Mouse (Mus musculus) forebrain, postnatal 0 days (tissue): Measurements from ENCODE around the gene Scg5. TPM values are rescaled to one million over a fixed set of nuclear protein-coding genes. Genes with fewer than 3 reads are reported as not detected.
A peak's percentile ranks its signal among the peaks of the same experiment; 100 is the strongest.

Experiments
- ATAC-seq: fragments of 200-750 bp; cut with Nextera tagmentation; 2 replicates; pipeline ENCODE4 v1.8.0; 2017; ENCODE audit warnings: mild to moderate bottlenecking, moderate library complexity
- DNase-seq: peaks from one replicate; pipeline ENCODE4 v3.0.0-alpha.2; 2015
- H3K27ac ChIP-seq: fragments of 300-500 bp; sonication (generic); 2 replicates; pipeline ENCODE4 v1.5.1; 2014; ENCODE audit warnings: low read depth, mild to moderate bottlenecking, antibody characterized with exemption, low read length, moderate library complexity, mixed read lengths
- H3K27me3 ChIP-seq: fragments of 300-500 bp; sonication (generic); 2 replicates; pipeline ENCODE4 v1.6.1; 2014; ENCODE audit warnings: mild to moderate bottlenecking, low read length, mixed read lengths; ENCODE audit not compliant: insufficient read depth
- H3K36me3 ChIP-seq: fragments of 300-500 bp; sonication (generic); 2 replicates; pipeline ENCODE4 v1.6.1; 2014; ENCODE audit warnings: mild to moderate bottlenecking, moderate library complexity; ENCODE audit not compliant: insufficient read depth
- H3K4me1 ChIP-seq: fragments of 300-500 bp; sonication (generic); 2 replicates; pipeline ENCODE4 v1.6.1; 2014; ENCODE audit warnings: antibody characterized with exemption; ENCODE audit not compliant: insufficient read depth
- H3K4me2 ChIP-seq: fragments of 300-500 bp; sonication (generic); 2 replicates; pipeline ENCODE4 v1.6.1; 2014; ENCODE audit warnings: low read depth, mild to moderate bottlenecking, moderate library complexity
- H3K4me3 ChIP-seq: fragments of 300-500 bp; sonication (generic); 2 replicates; pipeline ENCODE4 v1.5.1; 2014; ENCODE audit warnings: low read depth, low read length, mixed read lengths
- H3K9ac ChIP-seq: fragments of 300-500 bp; sonication (generic); 2 replicates; pipeline ENCODE4 v1.6.1; 2014; ENCODE audit warnings: mild to moderate bottlenecking
- H3K9me3 ChIP-seq: fragments of 300-500 bp; sonication (generic); 2 replicates; pipeline ENCODE4 v1.6.1; 2016; ENCODE audit warnings: low read length
- CTCF ChIP-seq: sonication (generic); IDR thresholded peaks from 2 replicates; pipeline ENCODE4 v1.5.1; 2016; ENCODE audit warnings: antibody characterized with exemption, control low read depth, low read depth
- WGBS: fragments of 180-500 bp; shearing (Covaris S2); extraction: QIAGEN DNeasy Blood & Tissue Kit; methylation state at CpG from one replicate; pipeline ENCODE4 v1.1.7; 2014; 5-methylcytosine and 5-hydroxymethylcytosine counted together
- polyA plus RNA-seq: library from polyadenylated mRNA; unstranded; fragments of >200 nt; fragmentation: Nextera tagmentation; extraction: Ambion mirVana; gene quantifications from 2 replicates; pipeline ENCODE4 v1.2.1, GENCODE M21; 2015
- total RNA-seq: library from RNA; depleted of rRNA; stranded (reverse); fragments of >200 nt; gene quantifications from 2 replicates; pipeline ENCODE4 v1.2.3, GENCODE M21; 2014

Scg5 gene
- total and polyA plus RNA-seq, 2 experiments from 2014 or later, result 254 to 363 TPM

- TF ChIP-seq CTCF, result no peak
Observed at GRCm38 (mm10) chr2:113788821-113789387, 40.0 kb downstream of the Scg5 start.

GRCm38 (mm10) chr2:113787882-113788281 lies 41.0 kb downstream of the Scg5 start:
- Histone ChIP-seq H3K9me3 (no peaks in the 10 kb centered on the region), H3K36me3 (peaks cover 36% of the 10 kb centered on the region), H3K4me2 (no peak overlapping the region), H3K9ac (no peak overlapping the region), H3K27me3 (no peaks in the 10 kb centered on the region), H3K4me3 (no peak overlapping the region), H3K27ac (no peak overlapping the region), H3K4me1 (no peaks in the 10 kb centered on the region)
- no peak for TF ChIP-seq CTCF
- ATAC-seq (peak; percentile 65; the same call in 1 of the 2 replicates), DNase-seq (peak; percentile 46)
- 63% methylated on average over 4 of the region's 4 CpGs for WGBS

More at GRCm38 (mm10) chr2:113788821-113789387, 40.0 kb downstream of the Scg5 start:
- Histone ChIP-seq H3K36me3 (peaks cover 36% of the 10 kb centered on the region), H3K4me1 (no peaks in the 10 kb centered on the region), H3K4me2 (no peak overlapping the region), H3K27ac (no peak overlapping the region), H3K27me3 (no peaks in the 10 kb centered on the region), H3K9ac (no peak overlapping the region), H3K4me3 (no peak overlapping the region), H3K9me3 (no peaks in the 10 kb centered on the region)
- ATAC-seq (no peak), DNase-seq (no peak)
- 84% methylated on average over 4 of the region's 4 CpGs for WGBS

DNA sequence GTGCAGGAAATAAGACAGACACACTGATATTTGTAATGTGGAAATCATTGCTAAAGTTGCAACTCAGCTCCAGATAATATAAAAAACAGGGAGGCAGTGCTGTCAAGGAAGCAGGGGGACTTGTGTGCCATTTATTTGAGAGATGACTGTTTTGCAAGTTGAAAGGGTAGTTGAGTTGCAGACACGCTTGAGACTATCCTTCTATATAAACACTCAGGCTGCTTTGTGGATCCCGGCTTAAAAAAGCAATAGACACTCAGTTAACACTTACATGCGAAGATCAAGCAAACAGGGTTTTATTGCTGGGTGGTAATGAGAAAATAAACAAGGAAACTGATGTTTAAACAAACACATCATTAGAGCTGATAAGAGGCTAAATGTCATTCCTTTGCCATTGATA lies 44.1 kb downstream of the Scg5 start:
- Histone ChIP-seq H3K27ac (no peak overlapping the region), H3K9ac (no peak overlapping the region), H3K4me2 (no peak overlapping the region), H3K27me3 (no peaks in the 10 kb centered on the region), H3K9me3 (no peaks in the 10 kb centered on the region), H3K4me1 (no peaks in the 10 kb centered on the region), H3K4me3 (no peak overlapping the region), H3K36me3 (peaks cover 21% of the 10 kb centered on the region)
- ATAC-seq, result no peak
- DNase-seq, result no peak
- WGBS, result 85% methylated on average over 3 of the region's 3 CpGs
- TF ChIP-seq CTCF, result no peak

GRCm38 (mm10) chr2:113781521-113781920 lies 47.4 kb downstream of the Scg5 start:
- Histone ChIP-seq H3K27me3 (no peaks in the 10 kb centered on the region), H3K4me2 (no peak overlapping the region), H3K27ac (no peak overlapping the region), H3K36me3 (peaks cover 6% of the 10 kb centered on the region), H3K4me1 (no peaks in the 10 kb centered on the region), H3K4me3 (no peak overlapping the region), H3K9ac (no peak overlapping the region), H3K9me3 (no peaks in the 10 kb centered on the region)
- TF ChIP-seq CTCF, result no peak
- ATAC-seq (no peak), DNase-seq (no peak)
- 67% methylated on average over 4 of the region's 4 CpGs for WGBS

DNA sequence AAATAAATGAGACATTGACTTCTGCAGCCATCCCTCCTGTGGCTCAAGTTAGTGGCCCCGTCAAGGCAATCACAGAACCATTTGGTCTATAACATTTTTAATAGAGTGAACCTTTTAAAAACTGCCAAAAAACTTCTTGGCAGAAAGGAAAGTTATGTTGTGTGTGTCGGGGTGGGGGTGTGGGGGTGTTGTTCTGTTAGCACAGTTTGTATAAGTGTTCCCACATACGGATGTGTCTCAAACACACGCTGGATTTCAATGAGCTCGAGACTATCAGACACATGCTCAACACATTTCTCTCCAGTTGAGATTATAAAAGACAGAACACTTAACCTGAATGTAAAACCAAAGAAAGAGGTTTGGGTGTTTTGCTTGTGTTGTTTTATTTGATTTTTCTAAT lies 47.8 kb downstream of the Scg5 start:
- Histone ChIP-seq H3K9ac (no peak overlapping the region), H3K27ac (no peak overlapping the region), H3K36me3 (peaks cover 6% of the 10 kb centered on the region), H3K9me3 (no peaks in the 10 kb centered on the region), H3K27me3 (no peaks in the 10 kb centered on the region), H3K4me2 (no peak overlapping the region), H3K4me1 (no peaks in the 10 kb centered on the region), H3K4me3 (no peak overlapping the region)
- ATAC-seq, result no peak
- no peak for DNase-seq
- 70% methylated on average over 5 of the region's 5 CpGs for WGBS
- TF ChIP-seq CTCF, result no peak

DNA sequence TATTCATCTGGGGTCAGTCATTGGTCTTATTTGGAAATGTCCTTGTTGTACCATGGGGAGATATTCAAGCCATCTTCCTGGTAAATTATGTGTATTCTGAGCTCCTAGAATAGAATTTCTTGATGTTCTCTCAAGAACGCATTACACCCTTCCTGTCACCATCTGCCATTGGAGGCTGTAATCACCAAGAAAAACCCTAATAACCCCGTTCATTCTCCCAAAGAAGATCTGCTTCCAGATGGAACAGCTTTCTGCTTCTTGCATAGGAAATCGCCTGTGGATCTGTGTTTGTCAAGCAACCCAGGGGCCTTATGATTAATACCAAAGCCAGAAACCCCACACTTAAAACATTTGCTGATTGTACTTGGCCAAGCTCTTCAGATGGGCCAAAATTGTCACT lies 49.6 kb downstream of the Scg5 start:
- no peaks in the 10 kb centered on the region for H3K27me3 ChIP-seq
- 59% methylated on average over 3 of the region's 3 CpGs for WGBS
- ATAC-seq (peak; percentile 12; the same call in 1 of the 2 replicates), DNase-seq (no peak)
- no peak overlapping the region for H3K27ac ChIP-seq
- H3K4me1 ChIP-seq, result no peaks in the 10 kb centered on the region
- H3K9ac ChIP-seq, result no peak overlapping the region
- TF ChIP-seq CTCF, result no peak
- H3K4me3 ChIP-seq, result no peak overlapping the region
- H3K4me2 ChIP-seq, result no peak overlapping the region
- H3K36me3 ChIP-seq, result peaks cover 7% of the 10 kb centered on the region
- no peaks in the 10 kb centered on the region for H3K9me3 ChIP-seq

- Histone ChIP-seq H3K9ac (no peak overlapping the region), H3K4me2 (no peak overlapping the region), H3K27ac (no peak overlapping the region), H3K9me3 (no peaks in the 10 kb centered on the region), H3K36me3 (peaks cover 11% of the 10 kb centered on the region), H3K27me3 (no peaks in the 10 kb centered on the region), H3K4me3 (no peak overlapping the region), H3K4me1 (no peaks in the 10 kb centered on the region)
- 75% methylated on average over 6 of the region's 6 CpGs for WGBS
- TF ChIP-seq CTCF, result peak; percentile 24; the same call in 1 of the 2 replicates
- ATAC-seq (no peak), DNase-seq (no peak)
Observed at GRCm38 (mm10) chr2:113778036-113778435, 50.9 kb downstream of the Scg5 start.
